Mouse (Mus musculus) left cerebral cortex, adult 11 months (tissue): ENCODE measurements around the gene Lmtk2.

Experiments used
- DNase-seq: peaks from one replicate; pipeline ENCODE4 v3.0.0; 2022; ENCODE audit warnings: low spot score

Lmtk2 gene

DNA sequence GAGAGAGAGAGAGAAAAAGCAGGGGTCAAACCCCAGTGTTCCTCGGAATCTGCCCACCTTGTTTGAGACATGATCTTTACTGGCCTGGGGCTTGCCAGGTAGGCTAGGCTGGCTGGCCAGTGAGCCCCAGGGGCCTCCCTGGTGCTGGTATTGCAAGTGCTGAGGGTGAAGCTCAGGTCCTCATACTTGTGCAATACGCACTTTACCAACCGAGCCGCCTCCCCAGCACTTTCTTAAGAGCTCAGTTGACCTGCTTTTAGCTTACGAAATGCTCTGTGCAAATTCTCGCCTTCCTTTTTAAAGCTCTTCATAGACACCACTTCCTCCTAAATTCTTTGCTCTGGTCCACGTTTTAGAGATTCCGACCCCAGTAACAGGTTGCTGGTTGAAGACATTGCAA lies 9.0 kb downstream of the Lmtk2 start:
- DNase-seq, result no peak

DNA sequence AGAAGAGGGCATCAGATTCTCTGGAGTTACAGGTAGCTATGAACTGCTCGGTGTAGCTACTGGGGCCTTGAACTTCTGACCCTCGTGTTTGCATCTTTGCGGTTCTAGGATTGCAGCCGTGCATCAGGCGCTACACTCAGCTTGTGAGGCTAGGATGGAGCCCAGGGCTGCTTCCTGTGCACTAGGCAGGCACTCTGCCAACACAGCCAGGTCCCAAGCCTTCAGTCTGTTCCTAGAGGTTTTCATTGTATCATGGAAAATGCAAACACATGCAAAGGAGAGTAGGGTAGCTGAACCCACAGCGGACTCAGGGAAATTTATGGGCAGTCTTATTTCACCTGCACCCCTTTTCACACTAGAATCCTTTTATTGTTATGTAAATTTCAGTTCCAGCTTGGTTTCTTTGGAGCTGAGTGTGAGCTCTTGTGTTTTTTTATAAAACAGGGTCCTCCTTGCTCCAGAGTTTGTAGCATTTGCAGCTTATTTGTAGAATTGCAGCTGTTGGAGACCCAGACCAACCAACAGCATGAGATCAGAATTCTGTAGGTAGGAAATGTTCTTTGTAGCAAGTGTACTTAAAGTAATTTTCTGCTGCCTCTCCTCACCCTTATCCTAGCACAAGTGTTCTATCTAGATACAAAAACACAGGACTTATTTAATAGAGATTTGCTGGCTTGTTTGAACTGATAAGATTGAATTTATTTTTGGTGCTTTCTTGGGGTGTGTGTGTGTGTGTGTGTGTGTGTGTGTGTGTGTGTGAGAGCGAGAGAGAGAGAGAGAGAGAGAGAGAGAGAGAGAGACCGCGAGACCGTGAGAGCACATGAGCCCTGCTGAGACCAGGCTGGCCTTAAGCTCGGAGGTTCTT lies 12.6 kb downstream of the Lmtk2 start:
- no peak for DNase-seq

DNA sequence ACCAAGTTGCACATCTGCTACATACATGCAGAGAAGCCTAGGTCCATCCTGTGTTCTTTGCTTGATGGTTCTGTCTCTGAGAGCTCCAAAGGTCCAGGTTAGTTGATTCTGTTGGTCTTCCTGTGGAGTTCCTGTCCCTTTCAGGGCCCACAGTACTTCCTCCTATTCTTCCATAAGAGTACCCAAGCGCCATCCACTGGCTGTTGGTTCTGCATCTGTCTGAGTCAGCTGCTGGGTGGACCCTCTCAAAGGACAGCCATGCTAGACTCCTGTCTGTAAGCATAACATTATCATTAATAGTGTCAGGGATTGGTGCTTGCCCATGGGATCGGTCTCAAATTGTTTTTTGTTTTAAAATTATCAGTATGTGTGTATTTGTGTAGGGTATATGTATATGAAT lies 13.8 kb downstream of the Lmtk2 start:
- no peak for DNase-seq

DNA sequence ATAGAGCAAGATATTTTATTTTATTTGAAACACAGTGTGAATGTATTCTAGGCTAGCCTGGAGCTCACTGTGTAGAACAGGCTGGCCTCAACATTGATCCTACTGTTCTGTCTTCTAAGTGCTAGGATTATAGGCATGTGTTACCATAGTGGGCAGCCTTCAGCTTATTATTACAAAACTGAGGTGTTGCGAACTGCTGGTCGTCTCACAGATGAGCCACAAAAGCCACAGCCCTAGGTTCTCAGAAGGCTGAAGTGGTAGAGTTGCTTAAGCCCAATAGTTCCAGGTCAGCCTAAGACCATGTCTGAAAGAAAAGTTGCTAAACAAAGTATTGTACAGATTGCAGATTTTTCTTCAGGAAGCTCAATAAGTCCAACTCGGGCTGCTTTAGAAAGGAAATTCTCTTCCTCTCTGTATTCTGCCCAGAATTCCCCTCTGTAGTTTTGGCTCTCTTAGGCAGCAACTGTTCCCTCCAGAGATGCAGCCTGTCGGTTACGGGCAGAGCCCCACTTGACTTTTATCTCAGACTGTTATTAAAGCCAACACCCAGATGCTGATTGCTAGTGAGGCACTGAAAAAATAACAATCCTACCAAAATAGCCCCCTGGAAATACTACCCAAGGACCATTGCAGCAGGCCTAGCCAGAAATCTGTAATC lies 14.9 kb downstream of the Lmtk2 start:
- DNase-seq, result no peak

DNA sequence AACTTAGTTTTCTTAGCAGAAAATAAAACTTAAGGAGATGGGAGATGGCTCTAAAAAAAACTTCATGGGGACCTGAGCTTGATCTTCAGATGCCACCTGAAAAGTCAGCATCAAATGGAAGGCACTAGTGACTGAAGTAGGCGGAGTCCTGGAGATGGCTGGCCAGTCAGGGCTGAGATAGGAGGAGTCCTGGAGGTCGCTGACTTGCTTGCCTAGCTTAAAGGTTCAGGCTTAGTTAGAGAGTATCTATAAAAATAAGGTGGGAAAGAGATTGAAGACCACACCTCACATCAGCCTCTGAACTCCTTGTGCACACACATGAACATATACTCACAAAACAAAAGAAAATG lies 15.4 kb downstream of the Lmtk2 start:
- DNase-seq, result no peak

DNA sequence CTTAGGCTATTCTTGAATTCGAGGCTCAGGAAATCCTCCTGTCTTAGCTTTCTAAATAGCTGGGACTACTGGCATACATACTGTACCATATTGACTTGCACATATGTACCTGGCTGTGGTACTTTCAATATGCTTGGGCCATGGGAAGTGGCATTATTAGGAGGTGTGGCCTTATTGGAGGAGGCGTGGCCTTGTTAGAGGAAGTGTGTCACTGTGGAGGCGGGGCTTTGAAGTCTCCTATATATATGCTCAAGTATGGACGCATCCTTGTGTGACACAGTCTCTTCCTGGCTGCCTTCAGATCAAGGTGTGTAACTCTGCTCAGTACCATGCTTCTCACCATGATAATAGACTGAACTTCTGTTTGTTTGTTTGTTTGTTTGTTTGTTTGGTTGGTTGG lies 18.0 kb downstream of the Lmtk2 start:
- DNase-seq, result no peak

DNA sequence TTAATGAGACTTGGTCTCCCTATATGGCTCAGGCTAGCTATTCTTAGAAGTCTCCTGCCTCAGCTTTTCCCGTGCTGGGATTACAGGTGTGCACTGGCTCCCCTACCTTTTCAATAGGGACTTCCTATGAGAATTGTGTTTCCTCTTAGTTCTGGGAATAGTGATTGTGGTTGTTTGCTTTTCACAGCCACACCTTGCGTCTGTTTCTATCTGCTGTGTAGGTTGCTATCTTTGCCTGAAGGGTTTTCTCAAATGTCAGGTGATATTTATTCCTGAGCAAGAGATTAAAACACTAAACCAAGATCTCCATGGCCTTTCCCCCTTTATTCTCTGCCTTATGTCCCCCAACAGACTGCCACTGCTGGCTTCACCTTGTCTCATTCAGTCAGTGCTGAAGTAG lies 19.1 kb downstream of the Lmtk2 start:
- no peak for DNase-seq

DNA sequence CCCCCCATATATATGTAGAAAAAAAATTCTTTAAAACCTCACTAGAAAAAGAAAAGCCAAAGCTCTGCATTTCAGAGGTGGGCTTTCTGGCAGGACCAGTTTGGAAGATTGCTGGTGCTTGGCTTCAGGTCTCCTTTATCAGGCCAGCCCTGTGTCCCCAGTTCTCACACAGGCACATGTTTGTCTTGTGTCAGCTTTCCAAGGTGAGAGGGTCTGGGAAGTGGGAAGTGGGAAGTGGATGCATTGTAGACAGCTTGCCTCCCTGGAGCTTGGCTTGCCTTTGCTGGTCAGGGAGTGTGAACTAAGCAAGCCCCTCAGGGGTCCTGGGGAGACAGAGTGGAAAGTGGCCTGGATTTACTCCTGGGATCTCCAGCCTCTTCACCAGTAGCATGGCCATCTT lies 21.3 kb downstream of the Lmtk2 start:
- no peak for DNase-seq

DNA sequence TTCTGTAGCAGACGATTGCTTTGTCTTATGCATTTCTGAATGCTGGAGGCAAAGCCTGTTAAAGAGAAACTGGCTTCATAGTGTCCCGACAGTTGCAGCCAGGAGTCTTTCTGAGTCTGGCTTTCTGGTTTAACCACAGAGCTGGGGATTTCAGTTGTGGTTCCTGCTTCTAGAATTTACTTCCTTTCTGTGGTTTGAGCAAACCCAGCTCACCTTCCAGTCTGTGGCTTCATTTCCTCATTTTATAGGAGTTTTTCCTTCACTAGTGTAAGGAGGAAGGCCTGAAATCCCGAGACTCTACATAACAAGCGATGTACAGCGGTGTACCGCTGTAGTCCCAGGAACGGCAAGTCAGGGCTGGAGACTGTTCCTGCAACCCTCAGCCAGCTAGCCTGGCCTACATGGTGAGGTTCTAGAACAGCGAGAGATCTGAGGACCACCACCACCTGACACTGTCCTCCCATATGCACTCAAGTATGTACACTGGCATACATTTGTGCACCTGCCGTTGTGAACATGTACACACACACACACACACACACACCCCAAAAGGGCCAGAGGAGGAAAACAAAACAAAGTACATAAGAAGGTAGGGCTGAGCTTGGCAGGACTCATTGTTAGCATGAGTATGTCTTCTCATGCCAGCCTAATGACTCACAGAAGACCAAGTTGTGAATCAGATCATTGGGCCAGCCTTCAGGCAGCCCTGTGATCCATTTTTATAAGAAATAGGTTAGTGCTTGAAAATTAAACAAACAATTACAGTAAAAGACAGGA lies 25.9 kb downstream of the Lmtk2 start:
- DNase-seq, result no peak

DNA sequence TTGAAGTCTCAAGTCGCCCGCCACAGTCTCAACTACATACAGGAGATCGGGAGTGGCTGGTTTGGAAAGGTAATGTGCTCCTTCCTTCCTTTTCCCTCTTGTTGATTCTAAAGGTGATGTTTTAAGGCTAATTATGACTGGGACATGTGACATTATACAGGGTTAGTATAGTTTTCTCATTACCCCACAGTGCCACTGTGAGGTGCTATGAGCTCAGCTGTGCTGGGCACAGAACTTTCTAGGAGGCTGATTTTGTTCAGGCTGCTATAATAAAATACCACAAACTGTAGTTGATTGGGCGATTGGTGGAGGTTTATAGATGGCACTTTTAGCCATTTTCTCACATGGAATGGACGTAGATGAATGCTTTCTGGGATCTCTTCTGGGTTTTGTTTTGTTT lies 43.3 kb downstream of the Lmtk2 start:
- DNase-seq, result no peak

DNA sequence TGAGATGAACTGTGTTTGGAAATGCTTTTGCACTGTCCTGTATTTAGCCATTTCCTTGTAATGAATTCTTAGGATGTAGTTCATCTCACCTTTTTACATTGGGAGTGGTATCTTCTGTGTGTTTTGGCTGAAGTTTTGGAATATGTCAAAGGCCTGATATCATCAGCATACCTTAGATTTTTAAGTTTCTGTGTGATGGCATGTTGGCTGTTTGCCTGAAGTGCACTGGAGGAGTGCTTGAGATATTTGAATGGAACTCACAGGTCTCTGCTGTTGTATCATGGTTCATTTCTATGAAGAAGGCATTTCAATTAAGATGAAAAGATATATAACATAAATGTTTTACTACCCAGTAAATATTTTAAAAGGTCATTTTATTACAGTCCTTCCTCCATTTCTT lies 46.7 kb downstream of the Lmtk2 start:
- no peak for DNase-seq

DNA sequence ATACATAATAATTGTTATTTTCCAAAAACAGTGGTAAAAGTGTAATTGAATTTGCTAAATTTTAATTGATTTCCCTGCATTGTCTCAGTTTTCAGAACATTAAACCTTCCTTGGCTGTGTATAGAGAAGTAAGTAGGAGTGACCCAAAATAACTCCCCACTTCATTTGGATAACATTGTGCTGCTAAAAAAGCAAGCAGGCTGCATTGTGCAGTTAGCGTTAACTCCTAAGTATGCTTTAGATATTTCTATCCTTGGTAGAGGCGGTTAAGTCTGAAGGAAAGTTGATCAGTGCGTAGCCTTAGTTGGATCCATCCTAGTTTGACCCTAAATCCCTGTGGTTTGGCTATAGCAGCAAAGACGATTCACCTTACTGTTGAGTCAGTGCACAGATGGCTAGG lies 49.3 kb downstream of the Lmtk2 start:
- DNase-seq, result no peak

DNA sequence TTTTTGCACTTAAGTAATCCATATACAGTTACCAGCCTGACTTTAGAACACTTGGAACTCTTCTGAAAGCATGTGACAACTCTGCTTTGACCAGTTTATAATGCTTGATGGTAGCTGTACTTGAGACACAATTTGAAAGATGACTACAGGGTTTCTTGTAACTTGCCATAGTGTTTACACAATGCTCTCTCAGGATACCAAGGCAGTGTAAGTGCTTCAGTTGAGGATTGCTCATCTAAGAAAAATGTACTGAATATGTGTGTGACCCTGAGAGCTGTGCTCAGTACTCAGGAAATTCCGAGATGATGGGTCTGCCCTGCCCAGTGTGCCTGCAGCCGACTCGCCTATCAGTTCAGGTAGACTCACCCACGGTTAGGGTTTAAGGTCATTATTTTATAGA lies 51.0 kb downstream of the Lmtk2 start:
- no peak for DNase-seq

DNA sequence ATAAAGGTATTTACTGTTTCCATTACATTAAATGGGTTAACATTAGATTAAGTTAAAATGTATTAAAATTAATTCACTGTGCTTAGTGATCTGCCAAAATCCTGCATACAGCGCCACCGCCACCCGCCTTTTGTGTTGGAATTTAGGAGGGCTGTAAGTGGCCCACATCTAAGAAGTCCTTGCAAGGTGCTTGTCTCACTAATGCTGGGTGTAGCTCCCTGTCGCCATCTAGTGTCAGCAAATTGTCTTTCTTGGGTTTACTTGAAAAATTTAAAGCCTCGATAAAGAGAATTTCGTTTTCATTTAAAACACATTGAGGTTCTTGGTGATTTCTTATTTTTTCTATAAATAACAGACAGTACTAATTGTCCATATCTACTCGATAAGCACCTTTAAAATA lies 54.3 kb downstream of the Lmtk2 start:
- DNase-seq, result peak; percentile 60

DNA sequence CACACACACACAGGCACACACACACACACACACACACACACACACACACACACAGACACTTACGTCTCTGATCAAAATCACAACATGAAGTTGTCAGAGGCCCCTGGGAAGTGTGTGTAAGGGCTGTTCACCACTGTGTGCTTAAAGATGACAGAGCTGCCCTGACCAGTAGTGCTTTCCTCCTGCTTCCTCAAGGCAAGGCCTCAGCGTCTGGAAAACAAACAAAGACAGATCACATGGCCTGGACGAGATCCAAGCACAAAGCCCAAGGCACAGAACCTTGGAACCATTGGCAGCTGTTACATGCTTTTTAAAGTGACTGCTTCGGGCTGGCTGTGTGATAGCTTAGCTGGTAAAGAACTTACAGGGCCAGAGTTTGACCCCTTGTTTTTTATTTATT lies 58.4 kb downstream of the Lmtk2 start:
- DNase-seq, result no peak

DNA sequence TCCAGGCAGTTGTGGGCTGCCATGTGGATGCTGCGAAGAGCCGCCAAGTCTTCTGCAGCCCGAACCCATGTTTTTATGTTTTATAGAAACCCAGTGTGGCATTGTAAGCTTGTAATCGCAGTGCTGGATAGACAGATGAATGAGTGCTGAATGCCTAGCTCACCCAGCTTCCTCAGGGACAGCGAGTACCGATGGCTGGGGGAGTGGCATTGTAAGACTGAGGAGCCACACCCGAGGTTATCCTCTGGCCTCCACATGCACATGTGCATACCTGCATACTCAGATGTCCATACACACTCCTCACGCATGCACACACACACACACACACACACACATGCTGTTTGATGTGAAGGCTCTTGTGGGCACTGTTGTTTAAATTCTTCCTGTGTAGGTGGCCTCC lies 58.9 kb downstream of the Lmtk2 start:
- DNase-seq, result no peak

DNA sequence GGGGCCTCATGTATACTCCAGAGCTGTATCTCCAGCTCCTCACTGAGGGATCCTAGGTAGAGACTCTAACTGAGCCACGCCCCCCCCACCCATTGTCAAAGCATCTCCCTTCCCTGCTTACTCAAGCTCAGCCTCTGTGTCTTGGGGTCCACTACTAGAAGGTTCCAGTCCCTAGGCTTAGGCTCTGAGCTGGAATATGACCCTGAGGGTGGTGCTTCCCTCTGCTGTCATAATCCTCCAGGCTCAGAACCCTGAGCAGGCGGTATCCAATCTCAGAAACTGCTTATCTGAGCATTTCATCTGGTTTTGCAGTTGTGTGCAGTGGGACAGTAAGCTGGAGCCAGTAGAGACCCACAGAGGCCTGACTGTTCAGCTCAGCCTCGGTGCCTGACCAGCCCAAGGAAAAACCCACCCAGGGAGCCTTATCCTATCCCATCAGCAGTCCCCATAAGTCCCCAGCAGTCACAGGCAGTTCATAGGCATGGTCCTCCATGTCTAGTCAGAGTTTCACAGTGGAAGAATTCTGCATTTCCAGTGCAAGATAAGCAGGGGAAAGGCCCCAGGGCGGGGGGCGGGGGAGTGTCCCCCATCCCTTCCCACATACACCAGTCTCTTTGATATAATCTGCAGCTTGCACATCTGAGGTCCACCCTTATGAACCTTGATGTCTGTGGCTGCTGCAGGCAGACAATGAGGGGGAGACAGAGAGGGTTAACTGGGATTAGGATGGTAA lies 62.0 kb downstream of the Lmtk2 start:
- no peak for DNase-seq

DNA sequence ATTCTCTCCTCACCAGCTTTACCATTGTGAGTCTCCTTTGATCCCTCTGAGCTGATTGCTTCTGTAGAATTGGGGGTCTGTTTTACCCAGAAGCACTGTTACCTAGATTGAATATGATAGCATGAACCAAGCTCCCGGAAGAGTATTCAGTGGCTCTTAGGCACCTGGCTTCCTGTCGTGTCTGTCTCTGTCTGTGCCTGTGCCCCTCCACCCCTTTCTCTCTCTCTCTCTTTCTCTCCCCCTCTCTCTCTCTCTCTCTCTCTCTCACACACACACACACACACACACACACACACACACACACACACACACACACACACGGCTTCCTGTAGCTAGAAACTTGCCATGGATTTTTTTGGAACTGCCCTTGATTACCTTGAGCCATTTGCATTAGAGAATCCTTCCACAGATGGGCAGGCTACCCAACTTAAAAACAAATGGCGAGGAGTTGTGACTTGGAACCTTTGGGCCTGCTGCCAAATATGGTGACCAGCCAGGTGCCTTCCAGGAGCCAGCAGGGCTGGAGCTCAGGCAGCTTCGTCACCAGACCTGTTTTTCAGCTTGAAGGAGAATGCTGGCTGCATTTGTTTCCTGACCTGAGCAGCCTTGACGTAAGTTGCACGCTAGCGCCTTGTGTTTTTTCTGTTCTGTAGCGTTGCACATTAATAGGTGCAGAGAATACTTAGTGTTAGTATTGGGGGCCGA lies 62.7 kb downstream of the Lmtk2 start:
- no peak for DNase-seq

DNA sequence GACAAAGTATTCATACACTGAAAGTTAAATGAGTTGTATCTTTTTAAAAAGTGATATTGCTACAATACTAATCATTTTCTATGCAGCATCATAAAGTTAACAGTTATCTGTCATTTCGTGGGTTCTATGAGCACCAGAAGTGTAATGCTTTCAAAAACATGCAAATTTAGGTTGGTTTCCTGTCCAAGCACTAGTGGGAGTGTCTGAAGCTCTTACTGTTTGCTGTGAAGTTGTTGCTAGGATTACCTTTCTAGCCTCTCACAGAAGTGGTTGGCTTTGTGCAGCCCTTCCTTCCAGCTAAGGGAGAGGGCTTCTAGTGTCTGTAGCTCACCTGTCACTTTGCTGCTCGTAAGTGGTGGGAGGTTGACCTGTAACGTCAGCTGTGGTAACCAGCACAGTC lies 65.5 kb downstream of the Lmtk2 start:
- DNase-seq, result no peak

DNA sequence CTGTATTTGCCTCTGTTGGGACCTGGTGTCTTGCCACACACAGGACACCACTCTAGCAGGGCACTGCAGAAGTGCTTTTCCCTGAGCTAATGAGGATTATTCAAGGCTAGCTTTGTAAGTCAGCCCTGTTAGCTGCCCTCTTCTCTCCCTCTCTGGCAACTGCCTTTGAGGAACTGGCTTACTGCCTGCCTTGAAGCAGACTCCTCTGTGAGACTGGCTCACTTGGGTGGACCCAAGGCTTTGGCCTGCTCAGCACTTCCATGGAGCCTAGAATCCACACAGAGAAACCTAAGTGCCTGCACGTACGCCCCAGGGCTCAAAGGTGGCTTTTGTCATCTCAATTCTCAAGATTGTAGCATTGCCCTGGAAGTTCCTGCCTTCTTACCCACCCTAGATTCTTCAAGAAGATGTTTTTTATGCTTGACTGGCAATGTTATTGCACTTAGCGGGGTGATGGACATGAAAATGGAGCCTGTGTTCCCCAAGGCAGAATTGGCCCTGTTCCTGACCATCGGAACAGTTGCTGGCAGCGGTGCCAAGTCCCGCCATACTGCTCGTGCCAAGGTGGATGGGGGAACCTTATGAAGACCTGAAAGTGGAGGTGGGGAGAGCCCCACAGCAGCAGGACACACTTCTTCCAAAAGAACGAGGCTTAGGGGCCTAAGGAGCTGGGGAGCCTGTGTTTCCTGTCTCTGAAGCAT lies 69.2 kb downstream of the Lmtk2 start:
- no peak for DNase-seq

DNA sequence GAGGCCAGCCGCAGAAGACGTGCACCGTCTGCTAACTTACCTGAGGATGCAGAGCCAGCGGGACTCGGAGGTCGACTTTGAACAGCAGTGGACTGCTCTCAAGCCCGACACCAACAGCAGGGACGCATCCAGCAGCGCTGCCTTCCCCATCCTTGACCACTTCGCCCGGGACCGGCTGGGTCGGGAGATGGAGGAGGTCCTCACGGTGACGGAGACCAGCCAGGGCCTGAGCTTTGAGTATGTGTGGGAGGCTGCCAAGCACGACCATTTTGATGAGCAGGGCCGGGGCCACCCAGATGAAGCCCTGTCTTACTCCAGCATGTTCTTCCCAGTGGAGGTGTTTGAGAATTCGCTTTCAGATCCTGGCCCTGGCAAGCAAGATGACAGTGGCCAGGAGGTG lies 73.4 kb downstream of the Lmtk2 start:
- no peak for DNase-seq
